Mouse (Mus musculus): ENCODE data around the gene Selenok.

DNA sequence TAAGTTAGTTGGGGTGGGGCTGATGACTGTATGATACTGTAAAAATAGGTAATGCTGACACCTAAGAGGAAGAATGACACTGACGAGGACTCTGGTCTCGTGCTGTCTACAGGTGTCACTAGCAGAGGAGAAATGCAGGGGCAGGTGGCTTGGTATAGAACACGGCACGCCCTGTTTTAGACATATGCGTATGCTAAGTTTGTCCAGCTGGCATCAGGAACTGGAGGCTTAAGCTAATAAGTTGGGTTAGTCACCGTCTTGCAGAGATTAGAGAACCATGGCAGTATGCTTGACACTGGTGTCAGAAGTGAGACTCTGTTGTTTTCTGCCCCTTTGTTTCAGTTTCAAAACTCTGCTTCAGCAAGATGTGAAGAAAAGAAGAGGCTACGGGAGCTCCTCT is 3.3 kb downstream of the Selenok start:
- no peak for TF ChIP-seq EP300 (IDR thresholded peaks at IDR 0.05; ENCODE audit: insufficient read depth, low read depth, low read length)
- no peak for TF ChIP-seq CTCF (IDR thresholded peaks at IDR 0.05; ENCODE audit: low read depth, low read length)
- no peak for TF ChIP-seq POLR2A (IDR thresholded peaks at IDR 0.05; ENCODE audit: insufficient read depth, low read length)
